Mouse (Mus musculus): ENCODE data around the gene Higd1b. TPM values are rescaled to one million over a fixed set of nuclear protein-coding genes. Genes with fewer than 3 reads are reported as not detected.

Gene Higd1b
- 3.6 and 5.2 TPM in 2 replicates for polyA plus RNA-seq (2015; fragmentation: Nextera tagmentation; extraction: Ambion mirVana)

DNA sequence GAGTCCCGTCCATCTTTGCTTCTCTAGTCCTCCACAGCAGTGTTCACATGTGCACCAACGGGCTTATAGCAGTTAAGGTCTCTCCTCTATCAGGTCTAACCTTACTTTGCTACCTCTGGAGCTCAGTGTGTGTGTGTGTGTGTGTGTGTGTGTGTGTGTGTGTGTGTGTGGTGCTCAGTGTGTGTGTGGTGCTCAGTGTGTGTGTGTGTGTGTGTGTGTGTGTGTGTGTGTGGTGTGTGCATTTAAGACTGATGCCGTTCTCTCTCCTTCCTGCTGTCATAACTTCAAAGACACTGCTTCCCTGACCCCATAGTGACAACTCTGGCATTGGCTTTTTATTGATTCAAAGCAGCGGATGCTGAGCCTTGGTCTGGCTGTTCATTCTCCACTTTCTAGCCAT is at the start of gene Higd1b:
Higd1b (plus strand) TSS at position 301 of the 400 bp plus-strand sequence.

GRCm38 (mm10) chr11:102819021-102819782 is 16.4 kb upstream of the Higd1b start, which contains the start of gene Gjc1:
TSS of gene Gjc1 (minus strand) at chr11:102819700.

DNA sequence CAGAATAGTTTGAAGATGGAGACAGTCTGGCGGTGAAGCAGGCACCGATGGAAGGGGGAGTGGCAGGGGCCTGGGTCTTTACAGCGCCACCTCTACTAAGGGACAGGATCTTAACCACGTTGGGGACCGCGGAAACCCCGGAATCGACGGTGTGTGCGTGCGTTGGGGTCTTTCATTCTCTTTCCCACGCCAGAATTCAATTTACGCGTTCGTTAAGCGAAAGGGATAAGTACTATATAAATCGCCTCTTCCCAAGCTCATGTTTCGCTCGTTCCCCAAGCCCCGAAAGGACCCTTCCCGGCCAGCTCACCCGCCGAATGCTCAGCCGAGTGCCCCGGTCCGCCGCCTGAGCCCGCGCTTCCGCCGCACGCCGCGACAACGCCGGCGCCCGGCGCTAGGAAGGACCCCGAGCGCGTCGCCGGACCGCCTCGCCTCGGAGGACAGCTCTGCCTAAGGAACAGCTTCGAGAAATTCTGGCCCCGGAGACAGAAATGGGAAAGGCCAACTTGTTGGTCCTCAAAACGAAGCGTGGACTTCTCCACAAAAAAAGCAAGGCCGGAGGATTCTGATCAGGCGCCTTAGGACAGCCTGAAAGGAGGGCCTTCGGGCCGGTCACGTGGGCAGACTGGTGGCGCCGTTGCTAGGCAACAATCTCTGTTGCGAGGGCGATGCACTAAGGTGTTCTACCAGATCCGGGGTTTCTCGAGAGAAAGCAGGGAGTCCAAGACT is 45.1 kb downstream of the Higd1b start, which contains the start of the genes Eftud2 and Ccdc103:
Eftud2 (minus strand) TSS at position 401 of the 729 bp plus-strand sequence.
Ccdc103 (plus strand) TSS at position 620 of the 729 bp plus-strand sequence.

DNA sequence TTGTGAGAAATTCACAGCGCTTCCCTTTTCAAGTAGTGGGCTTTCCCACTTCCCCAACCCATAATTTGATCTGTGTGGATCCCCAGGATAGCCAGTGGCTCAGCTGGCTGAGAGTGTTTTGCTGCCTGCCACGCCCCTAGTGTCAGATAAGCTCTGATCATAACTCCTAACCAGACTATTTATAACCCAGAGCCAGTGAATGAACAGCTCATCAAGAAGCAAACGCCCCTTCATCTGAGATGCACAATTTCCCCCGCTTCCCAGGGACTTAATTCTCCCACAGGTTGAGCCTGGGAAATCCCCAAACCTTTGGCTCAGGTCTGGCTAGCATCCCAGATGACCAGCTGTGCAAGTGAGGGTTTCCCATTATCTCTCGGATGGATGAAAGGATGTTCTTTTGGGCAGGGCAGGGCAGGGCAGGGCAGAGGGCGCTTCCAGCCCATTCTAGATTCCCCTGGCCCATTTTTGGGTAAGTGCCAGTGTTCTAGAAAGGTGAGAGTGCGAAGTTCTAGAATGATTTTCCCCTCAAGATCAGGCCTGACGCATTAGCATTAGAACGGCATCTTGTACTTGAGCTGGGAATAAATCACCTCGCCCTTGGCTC is 49.1 kb downstream of the Higd1b start, which contains the start of gene Fam187a:
Fam187a (plus strand) TSS at position 554 of the 604 bp plus-strand sequence.

Other genes starting within 250 kb of the Higd1b start
- 11.8 and 20.1 TPM in 2 replicates for gene Fzd2, start 231.5 kb upstream of the Higd1b start, polyA plus RNA-seq (2015; fragmentation: Nextera tagmentation; extraction: Ambion mirVana)
- gene Meioc, start 172.1 kb upstream of the Higd1b start, polyA plus RNA-seq (2015; fragmentation: Nextera tagmentation; extraction: Ambion mirVana) = 0.07 and 0.11 TPM in 2 replicates
- 22.5 and 30.7 TPM in 2 replicates for gene Ccdc43, start 138.1 kb upstream of the Higd1b start, polyA plus RNA-seq (2015; fragmentation: Nextera tagmentation; extraction: Ambion mirVana)
- gene Adam11, start 74.4 kb upstream of the Higd1b start, polyA plus RNA-seq (2015; fragmentation: Nextera tagmentation; extraction: Ambion mirVana) = 2.9 and 3.7 TPM in 2 replicates
- gene Gjc1, start 16.1 kb upstream of the Higd1b start, polyA plus RNA-seq (2015; fragmentation: Nextera tagmentation; extraction: Ambion mirVana) = 23.3 and 26.2 TPM in 2 replicates
- 58.7 and 76.9 TPM in 2 replicates for gene Eftud2, start 45.1 kb downstream of the Higd1b start, polyA plus RNA-seq (2015; fragmentation: Nextera tagmentation; extraction: Ambion mirVana)
- 1.6 and 1.8 TPM in 2 replicates for gene Ccdc103, start 45.4 kb downstream of the Higd1b start, polyA plus RNA-seq (2015; fragmentation: Nextera tagmentation; extraction: Ambion mirVana)
- not detected in 2 replicates for gene Fam187a, start 49.3 kb downstream of the Higd1b start, polyA plus RNA-seq (2015; fragmentation: Nextera tagmentation; extraction: Ambion mirVana)
- gene Gfap, start 65.1 kb downstream of the Higd1b start, polyA plus RNA-seq (2015; fragmentation: Nextera tagmentation; extraction: Ambion mirVana) = 0.87 and 0.94 TPM in 2 replicates
- gene Kif18b, start 89.3 kb downstream of the Higd1b start, polyA plus RNA-seq (2015; fragmentation: Nextera tagmentation; extraction: Ambion mirVana) = 1.4 and 1.5 TPM in 2 replicates
- gene C1ql1, start 110.8 kb downstream of the Higd1b start, polyA plus RNA-seq (2015; fragmentation: Nextera tagmentation; extraction: Ambion mirVana) = 20.6 and 30.6 TPM in 2 replicates
- gene Nmt1, start 192.3 kb downstream of the Higd1b start, polyA plus RNA-seq (2015; fragmentation: Nextera tagmentation; extraction: Ambion mirVana) = 40.0 and 56.0 TPM in 2 replicates
- gene Dcakd, start 192.5 kb downstream of the Higd1b start, polyA plus RNA-seq (2015; fragmentation: Nextera tagmentation; extraction: Ambion mirVana) = 84.8 and 99.7 TPM in 2 replicates